Mouse (Mus musculus): ENCODE results near the gene Ctr9. TPM values are rescaled to one million over a fixed set of nuclear protein-coding genes. Genes with fewer than 3 reads are reported as not detected.

Ctr9 gene
- polyA plus RNA-seq, 1 experiment from 2014 or later, result 21.8 TPM

DNA sequence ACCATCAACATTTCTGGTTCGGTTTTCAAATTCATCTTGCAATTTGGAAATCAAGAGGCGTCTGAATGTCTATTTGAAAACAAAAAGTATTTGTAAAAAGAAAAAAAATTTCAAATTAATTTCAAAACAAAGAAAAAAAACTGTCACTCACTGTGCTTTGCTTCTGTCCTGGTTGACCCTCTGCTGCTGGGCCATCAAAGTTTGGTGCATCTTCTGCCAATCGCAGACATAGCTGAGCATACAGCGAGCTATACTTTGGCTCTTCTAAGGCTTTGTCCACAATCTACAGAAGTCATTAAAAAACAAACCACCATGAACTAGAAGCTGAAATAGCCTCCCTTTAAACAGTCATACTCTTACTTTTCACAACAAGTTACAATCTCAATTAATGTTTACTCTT is 49.5 kb downstream of the Ctr9 start:
- no peaks in the 10 kb centered on the region for H3K9me3 ChIP-seq (replicated peaks)
- no peak for ATAC-seq (ENCODE audit: insufficient read depth)
- peaks cover 37% of the 10 kb centered on the region for H3K4me1 ChIP-seq (replicated peaks)
- H3K36me3 ChIP-seq (replicated peaks), result peaks cover 86% of the 10 kb centered on the region
- H3K27ac ChIP-seq (replicated peaks), result no peak overlapping the region
- no peak overlapping the region for H3K4me2 ChIP-seq
- WGBS (ENCODE audit: insufficient replicate concordance), result 95% methylated on average over 4 of the region's 4 CpGs
- H3K27me3 ChIP-seq, result no peaks in the 10 kb centered on the region
- H3K9ac ChIP-seq, result no peak overlapping the region
- H3K4me3 ChIP-seq (replicated peaks), result no peak overlapping the region

DNA sequence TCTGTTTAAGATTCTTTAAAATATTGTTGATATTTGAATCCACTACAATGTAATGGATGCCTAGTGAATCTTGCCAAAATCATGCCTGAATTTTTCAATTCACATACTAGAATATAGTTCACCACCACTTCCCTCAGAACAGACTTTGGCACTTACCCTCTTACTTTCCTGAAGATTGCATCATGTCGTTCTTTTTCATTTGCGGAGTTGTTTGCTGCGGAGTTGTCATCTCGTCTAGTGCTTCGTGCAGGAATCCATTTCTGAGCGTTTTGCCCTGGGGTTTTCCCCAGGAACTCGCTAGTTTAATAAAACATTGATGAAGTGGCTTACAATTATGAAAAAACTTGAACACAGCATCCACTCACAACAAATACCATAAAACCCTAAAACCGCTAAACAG is 51.3 kb downstream of the Ctr9 start:
- Histone ChIP-seq H3K4me1 (replicated peaks) (peaks cover 42% of the 10 kb centered on the region), H3K4me3 (replicated peaks) (peak overlapping the region; percentile 92), H3K36me3 (replicated peaks) (peaks cover 69% of the 10 kb centered on the region), H3K4me2 (peak overlapping the region; percentile 87), H3K27ac (replicated peaks) (no peak overlapping the region), H3K9ac (peak overlapping the region; percentile 93; the same call in 1 of the 2 replicates), H3K27me3 (no peaks in the 10 kb centered on the region), H3K9me3 (replicated peaks) (no peaks in the 10 kb centered on the region)
- ATAC-seq (ENCODE audit: insufficient read depth), result no peak
- WGBS (ENCODE audit: insufficient replicate concordance), result 81% methylated on average over 8 of the region's 8 CpGs

- Histone ChIP-seq H3K9ac (peak overlapping the region; percentile 93), H3K27ac (replicated peaks) (peak overlapping the region; percentile 99), H3K9me3 (replicated peaks) (no peaks in the 10 kb centered on the region), H3K27me3 (no peaks in the 10 kb centered on the region), H3K4me2 (peak overlapping the region; percentile 87), H3K36me3 (replicated peaks) (peaks cover 62% of the 10 kb centered on the region), H3K4me1 (replicated peaks) (peaks cover 46% of the 10 kb centered on the region), H3K4me3 (replicated peaks) (peak overlapping the region; percentile 92)
- WGBS (ENCODE audit: insufficient replicate concordance), result 79% methylated on average over 3 of the region's 3 CpGs
- no peak for ATAC-seq (ENCODE audit: insufficient read depth)
Observed at GRCm38 (mm10) chr7:111080876-111081275, 52.1 kb downstream of the Ctr9 start.

DNA sequence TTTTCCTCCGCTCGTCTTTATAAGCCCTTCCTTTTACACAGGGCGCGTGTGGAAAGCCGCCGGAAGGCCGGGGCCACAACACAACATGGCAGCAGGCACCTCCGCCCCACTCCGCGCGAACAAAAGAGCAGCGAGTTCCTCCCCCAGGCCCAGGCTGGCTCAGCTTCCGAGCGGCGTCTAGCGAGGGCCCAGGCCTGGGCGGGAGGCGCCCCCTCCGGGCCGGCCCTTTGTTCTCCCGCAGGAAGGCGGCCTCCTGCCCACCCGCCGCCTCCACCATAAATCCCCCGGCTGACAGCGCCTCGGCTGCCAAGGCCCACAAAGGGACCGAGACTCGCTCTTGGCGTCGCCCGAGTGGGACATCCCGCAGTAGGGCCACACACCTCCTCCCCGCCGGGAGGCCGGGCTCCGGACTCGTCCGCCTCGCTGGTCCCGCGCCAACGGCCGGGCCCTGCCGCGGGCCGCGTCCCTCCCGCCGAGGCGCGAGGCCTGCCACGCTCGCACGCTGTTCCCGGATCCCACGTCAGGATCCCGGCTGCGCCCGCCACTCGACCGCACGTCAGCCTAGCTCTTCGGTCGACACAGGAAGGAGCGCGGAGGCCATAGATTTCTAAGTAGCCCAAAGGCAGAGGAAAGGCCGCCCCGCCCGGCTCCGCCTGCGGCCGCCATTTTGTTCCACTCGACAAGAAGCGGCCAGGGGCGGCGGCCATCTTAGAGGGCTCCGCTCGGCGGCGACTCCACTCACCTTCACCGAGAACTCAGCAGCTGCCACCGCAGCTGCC is 53.5 kb downstream of the Ctr9 start:
- Histone ChIP-seq H3K9me3 (replicated peaks) (no peaks in the 10 kb centered on the region), H3K9ac (peak overlapping the region; percentile 93), H3K4me3 (replicated peaks) (peak overlapping the region; percentile 92), H3K4me1 (replicated peaks) (peaks cover 47% of the 10 kb centered on the region), H3K27me3 (no peaks in the 10 kb centered on the region), H3K4me2 (peak overlapping the region; percentile 87), H3K27ac (replicated peaks) (peak overlapping the region; percentile 99), H3K36me3 (replicated peaks) (peaks cover 49% of the 10 kb centered on the region)
- under 1% methylated on average over 83 of the region's 83 CpGs for WGBS (ENCODE audit: insufficient replicate concordance)
- ATAC-seq (ENCODE audit: insufficient read depth), result peak; percentile 73

GRCm38 (mm10) chr7:111082822-111083732 is 54.3 kb downstream of the Ctr9 start, which contains the start of gene Eif4g2:
Gene Eif4g2 (minus strand): TSS chr7:111083030.
- Histone ChIP-seq H3K4me2 (peak within 1 kb of the TSS; percentile 87), H3K36me3 (replicated peaks) (peaks cover 40% of the 10 kb centered on the region), H3K9ac (peak within 1 kb of the TSS; percentile 93), H3K27me3 (no peaks in the 10 kb centered on the region), H3K27ac (replicated peaks) (peak within 1 kb of the TSS; percentile 99), H3K4me3 (replicated peaks) (peak within 1 kb of the TSS; percentile 92), H3K4me1 (replicated peaks) (peaks cover 47% of the 10 kb centered on the region), H3K9me3 (replicated peaks) (no peaks in the 10 kb centered on the region)
- under 1% methylated on average over 70 of the region's 70 CpGs for WGBS (ENCODE audit: insufficient replicate concordance)
- ATAC-seq (ENCODE audit: insufficient read depth), result peak; percentile 97

GRCm38 (mm10) chr7:111083733-111084120 is 55.0 kb downstream of the Ctr9 start:
- Histone ChIP-seq H3K27ac (replicated peaks) (peak overlapping the region; percentile 99), H3K9me3 (replicated peaks) (no peaks in the 10 kb centered on the region), H3K4me3 (replicated peaks) (peak overlapping the region; percentile 92), H3K4me2 (peak overlapping the region; percentile 79), H3K4me1 (replicated peaks) (peaks cover 46% of the 10 kb centered on the region), H3K9ac (peak overlapping the region; percentile 93), H3K27me3 (no peaks in the 10 kb centered on the region), H3K36me3 (replicated peaks) (peaks cover 34% of the 10 kb centered on the region)
- 5% methylated on average over 4 of the region's 4 CpGs for WGBS (ENCODE audit: insufficient replicate concordance)
- no peak for ATAC-seq (ENCODE audit: insufficient read depth)

- peak overlapping the region; percentile 64 for H3K27ac ChIP-seq (replicated peaks)
Observed at GRCm38 (mm10) chr7:111084443-111084842, 55.7 kb downstream of the Ctr9 start.

GRCm38 (mm10) chr7:111085153-111085552 is 56.4 kb downstream of the Ctr9 start:
- 0 out of 2 replicates have a peak, but pooled peaks have one; percentile 7 for ATAC-seq (ENCODE audit: insufficient read depth)
- Histone ChIP-seq H3K9me3 (replicated peaks) (no peaks in the 10 kb centered on the region), H3K4me3 (replicated peaks) (no peak overlapping the region), H3K27me3 (no peaks in the 10 kb centered on the region), H3K27ac (replicated peaks) (peak overlapping the region; percentile 69), H3K4me1 (replicated peaks) (peaks cover 33% of the 10 kb centered on the region), H3K36me3 (replicated peaks) (peaks cover 19% of the 10 kb centered on the region), H3K9ac (no peak overlapping the region), H3K4me2 (peak overlapping the region; percentile 17)

More at GRCm38 (mm10) chr7:111084443-111084842, 55.7 kb downstream of the Ctr9 start:
- H3K9me3 ChIP-seq (replicated peaks), result no peaks in the 10 kb centered on the region
- H3K4me3 ChIP-seq (replicated peaks), result no peak overlapping the region; the same call in 1 of the 2 replicates
- peaks cover 26% of the 10 kb centered on the region for H3K36me3 ChIP-seq (replicated peaks)
- no peaks in the 10 kb centered on the region for H3K27me3 ChIP-seq
- ATAC-seq (ENCODE audit: insufficient read depth), result no peak
- WGBS (ENCODE audit: insufficient replicate concordance), result 50% methylated on average over 2 of the region's 2 CpGs
- no peak overlapping the region for H3K9ac ChIP-seq
- peak overlapping the region; percentile 41 for H3K4me2 ChIP-seq
- H3K4me1 ChIP-seq (replicated peaks), result peaks cover 40% of the 10 kb centered on the region

GRCm38 (mm10) chr7:111095169-111095568 is 66.4 kb downstream of the Ctr9 start:
- H3K4me1 ChIP-seq (replicated peaks), result peaks cover 5% of the 10 kb centered on the region; the same call in 1 of the 2 replicates
- no peak for ATAC-seq (ENCODE audit: insufficient read depth)
- 63% methylated on average over 2 of the region's 2 CpGs for WGBS (ENCODE audit: insufficient replicate concordance)

GRCm38 (mm10) chr7:111098196-111098595 is 69.4 kb downstream of the Ctr9 start:
- H3K4me2 ChIP-seq, result no peak overlapping the region
- WGBS (ENCODE audit: insufficient replicate concordance), result 78% methylated on average over 1 of the region's 1 CpGs
- no peak overlapping the region for H3K4me3 ChIP-seq (replicated peaks)
- no peak for ATAC-seq (ENCODE audit: insufficient read depth)
- H3K4me1 ChIP-seq (replicated peaks), result no peaks in the 10 kb centered on the region
- H3K27me3 ChIP-seq, result no peaks in the 10 kb centered on the region
- H3K9ac ChIP-seq, result no peak overlapping the region
- H3K9me3 ChIP-seq (replicated peaks), result no peaks in the 10 kb centered on the region
- H3K27ac ChIP-seq (replicated peaks), result no peak overlapping the region
- no peaks in the 10 kb centered on the region for H3K36me3 ChIP-seq (replicated peaks)

More at GRCm38 (mm10) chr7:111095169-111095568, 66.4 kb downstream of the Ctr9 start:
- Histone ChIP-seq H3K27me3 (no peaks in the 10 kb centered on the region), H3K9ac (no peak overlapping the region), H3K27ac (replicated peaks) (no peak overlapping the region), H3K36me3 (replicated peaks) (no peaks in the 10 kb centered on the region), H3K4me2 (no peak overlapping the region), H3K9me3 (replicated peaks) (no peaks in the 10 kb centered on the region), H3K4me3 (replicated peaks) (no peak overlapping the region)

Measured in liver, embryonic 15.5 days (tissue).